Mouse (Mus musculus) C3H10T1/2 (cell line): ENCODE measurements around the gene Samt2. TPM values are rescaled to one million over a fixed set of nuclear protein-coding genes. Genes with fewer than 3 reads are reported as not detected.

Experiments
- polyA plus RNA-seq, 2 experiments: library from polyadenylated mRNA; unstranded; fragments of >200 nt; fragmentation: generic; extraction: Trizol; gene quantifications; one replicate each; pipeline ENCODE4 v1.2.1; 2012; ENCODE audit warnings: missing spikeins in 2 of 2

The Samt2 gene
- not detected for polyA plus RNA-seq

GRCm38 (mm10) chrX:154579260-154579659 is at the start of gene Samt2:
TSS of gene Samt2 (minus strand) at chrX:154579360.

Other genes starting within 250 kb of the Samt2 start
- gene 4930524N10Rik, start 236.0 kb downstream of the Samt2 start, polyA plus RNA-seq, result not detected
- gene Samt4, start 97.4 kb downstream of the Samt2 start, polyA plus RNA-seq, result not detected